9 mouse cellular contexts compared by ENCODE assay signal in the genomic region with DNA sequence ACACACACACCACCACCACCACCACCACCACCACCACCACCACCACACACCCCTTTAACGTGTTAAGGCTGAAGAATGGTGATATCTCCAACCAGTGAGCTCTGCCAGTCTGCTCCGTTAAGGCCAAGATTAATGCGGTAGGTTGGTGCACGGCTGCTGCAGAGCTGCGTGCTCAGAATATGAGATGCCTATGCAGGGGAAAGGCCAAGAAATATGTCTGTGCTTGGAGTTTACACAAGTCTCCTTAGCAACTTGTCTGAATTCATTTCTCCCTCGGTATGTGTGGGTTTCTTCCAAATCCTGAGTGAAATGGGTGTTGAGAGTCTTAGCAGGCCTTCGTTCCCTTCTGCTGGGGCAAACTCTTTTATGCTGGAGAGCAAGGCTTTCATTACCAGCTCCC.
DNase-seq lines count a peak whose midpoint lies in the region; ATAC-seq and TF ChIP-seq lines count a peak whose summit lies in the region.
"Had no signal": no experiment of that assay in that cellular context is flagged by ENCODE, and none has a peak within 500 bp of the region (broad histone marks: within the 10 kb centered on the region; RNA-seq: fewer than 3 reads in every experiment).

No protein-coding gene starts in this region.

- no peak for ATAC-seq in kidney, postnatal 0 days (replicated peaks; ENCODE audit: low FRiP score, low read depth)
- peak; percentile 28; the same call in 1 of the 2 replicates for ATAC-seq in intestine, embryonic 15.5 days
- peak; percentile 67 for ATAC-seq in neural tube, embryonic 13.5 days (ENCODE audit: low read depth)
- ATAC-seq in CD4-positive, CD25-positive, alpha-beta regulatory T cell, adult 4 months, result no peak

- no peak overlapping the region for H3K9ac ChIP-seq in kidney, postnatal 0 days (ENCODE audit: low read depth, low read length)
- no peak overlapping the region for H3K9ac ChIP-seq in intestine, embryonic 15.5 days
- peak overlapping the region; percentile 6; the same call in 1 of the 2 replicates for H3K9ac ChIP-seq in neural tube, embryonic 13.5 days

- H3K4me2 ChIP-seq in kidney, postnatal 0 days (ENCODE audit: low read length), result no peak overlapping the region
- no peak overlapping the region for H3K4me2 ChIP-seq in intestine, embryonic 15.5 days (replicated peaks)
- H3K4me2 ChIP-seq in neural tube, embryonic 13.5 days, result no peak overlapping the region

- TF ChIP-seq POLR2A in kidney, adult 2 months (IDR thresholded peaks at IDR 0.05; ENCODE audit: low read depth, low read length), result no peak
- TF ChIP-seq POLR2A in embryonic fibroblast, embryonic 13.5 days (IDR thresholded peaks at IDR 0.05; ENCODE audit: low read depth, low read length), result no peak

- no peak for DNase-seq in kidney, postnatal 0 days (ENCODE audit: low spot score)
- no peak for DNase-seq in kidney, adult 2 months
- no peak for DNase-seq in adrenal gland, postnatal 25 days
- no peak for DNase-seq in adrenal gland, adult 18-20 months (ENCODE audit: low spot score in 2 of 2)

- H3K36me3 ChIP-seq in kidney, postnatal 0 days (ENCODE audit: insufficient read depth, low read length), result no peaks in the 10 kb centered on the region
- no peaks in the 10 kb centered on the region for H3K36me3 ChIP-seq in kidney, adult 2 months (ENCODE audit: control insufficient read depth, insufficient read depth, low read length)
- H3K36me3 ChIP-seq in intestine, embryonic 15.5 days, result no peaks in the 10 kb centered on the region
- H3K36me3 ChIP-seq in neural tube, embryonic 13.5 days, result 0 out of 2 replicates have a peak, but pooled peaks cover 4% of the 10 kb centered on the region
- H3K36me3 ChIP-seq: G1E had no signal

- no peaks in the 10 kb centered on the region for H3K4me1 ChIP-seq in kidney, postnatal 0 days (replicated peaks; ENCODE audit: insufficient read depth, low read length)
- H3K4me1 ChIP-seq in kidney, adult 2 months (ENCODE audit: control insufficient read depth, insufficient read depth, low read length), result no peaks in the 10 kb centered on the region
- H3K4me1 ChIP-seq in embryonic fibroblast, embryonic 13.5 days (ENCODE audit: control insufficient read depth, insufficient read depth, low read length), result peaks cover 21% of the 10 kb centered on the region
- peaks cover 7% of the 10 kb centered on the region; the same call in 1 of the 2 replicates for H3K4me1 ChIP-seq in intestine, embryonic 15.5 days (replicated peaks)
- H3K4me1 ChIP-seq in neural tube, embryonic 13.5 days (replicated peaks), result peaks cover 29% of the 10 kb centered on the region

- H3K4me3 ChIP-seq in kidney, postnatal 0 days (replicated peaks; ENCODE audit: low read depth, low read length), result no peak overlapping the region
- no peak overlapping the region for H3K4me3 ChIP-seq in kidney, adult 2 months (ENCODE audit: insufficient read depth, low read depth, low read length)
- H3K4me3 ChIP-seq in embryonic fibroblast, embryonic 13.5 days (ENCODE audit: insufficient read depth, low read length), result no peak overlapping the region
- H3K4me3 ChIP-seq in intestine, embryonic 15.5 days (replicated peaks), result no peak overlapping the region
- no peak overlapping the region for H3K4me3 ChIP-seq in neural tube, embryonic 13.5 days

- H3K27me3 ChIP-seq in kidney, postnatal 0 days (ENCODE audit: insufficient read depth, low read length), result no peaks in the 10 kb centered on the region
- no peaks in the 10 kb centered on the region for H3K27me3 ChIP-seq in kidney, adult 2 months (replicated peaks; ENCODE audit: control insufficient read depth, insufficient read depth, low read length)
- no peaks in the 10 kb centered on the region for H3K27me3 ChIP-seq in intestine, embryonic 15.5 days (replicated peaks)
- H3K27me3 ChIP-seq in neural tube, embryonic 13.5 days, result no peaks in the 10 kb centered on the region

- WGBS in kidney, postnatal 0 days, result 64% methylated on average over 7 of the region's 7 CpGs
- 71% methylated on average over 7 of the region's 7 CpGs for WGBS in kidney, adult 2 months
- 37% methylated on average over 7 of the region's 7 CpGs for WGBS in intestine, embryonic 15.5 days
- 62% methylated on average over 7 of the region's 7 CpGs for WGBS in neural tube, embryonic 13.5 days

- H3K9me3 ChIP-seq in kidney, postnatal 0 days (replicated peaks; ENCODE audit: low read length), result no peaks in the 10 kb centered on the region
- no peaks in the 10 kb centered on the region for H3K9me3 ChIP-seq in intestine, embryonic 15.5 days
- no peaks in the 10 kb centered on the region for H3K9me3 ChIP-seq in neural tube, embryonic 13.5 days
- H3K9me3 ChIP-seq: G1E had no signal

- no peak for TF ChIP-seq CTCF in kidney, postnatal 0 days (IDR thresholded peaks at IDR 0.05; ENCODE audit: low read depth)
- no peak for TF ChIP-seq CTCF in kidney, adult 2 months (conservative IDR thresholded peaks at IDR 0.05; ENCODE audit: insufficient read depth, insufficient read length, low read depth, low read length)
- no peak for TF ChIP-seq CTCF in embryonic fibroblast, embryonic 13.5 days (IDR thresholded peaks at IDR 0.05; ENCODE audit: borderline replicate concordance, insufficient read depth, low read length)

- 0 out of 2 replicates have a peak overlapping the region, but pooled peaks have one; percentile 16 for H3K27ac ChIP-seq in kidney, postnatal 0 days
- no peak overlapping the region for H3K27ac ChIP-seq in kidney, adult 2 months (ENCODE audit: insufficient read depth, low read depth, low read length)
- H3K27ac ChIP-seq in embryonic fibroblast, embryonic 13.5 days (ENCODE audit: insufficient read depth, low read length), result peak overlapping the region; percentile 77
- H3K27ac ChIP-seq in intestine, embryonic 15.5 days, result peak overlapping the region; percentile 62
- peak overlapping the region; percentile 82 for H3K27ac ChIP-seq in neural tube, embryonic 13.5 days (replicated peaks)

Comparison
In these comparisons a context has a peak if more than half of its experiments do, and no peak if none do; other contexts are left out.
1. ATAC-seq: peak in intestine, embryonic 15.5 days (single experiment) and neural tube, embryonic 13.5 days (single experiment); none in kidney, postnatal 0 days (single experiment) and CD4-positive, CD25-positive, alpha-beta regulatory T cell, adult 4 months (single experiment).